Mouse (Mus musculus) retina, adult 2 months (tissue): ENCODE measurements around the gene Plcz1.

ENCODE experiments used
- DNase-seq: peaks from one replicate; pipeline ENCODE4 v3.0.0-alpha.2; 2012; ENCODE audit warnings: low read depth, low spot score

Gene Plcz1

GRCm38 (mm10) chr6:140041357-140041756 is at the start of gene Plcz1:
Gene Plcz1 (minus strand): TSS chr6:140041457.
- no peak for DNase-seq

- no peak for DNase-seq
These were observed 48.6 kb upstream of the Plcz1 start for GRCm38 (mm10) chr6:140089855-140090254.

- DNase-seq: no peak
These were observed 40.5 kb upstream of the Plcz1 start for GRCm38 (mm10) chr6:140081739-140082138.

- no peak for DNase-seq
These were observed 39.7 kb upstream of the Plcz1 start for GRCm38 (mm10) chr6:140080933-140081332.

GRCm38 (mm10) chr6:140069177-140069576 is 27.9 kb upstream of the Plcz1 start:
- no peak for DNase-seq

- no peak for DNase-seq
These were observed 13.1 kb upstream of the Plcz1 start for GRCm38 (mm10) chr6:140054271-140054928.

- DNase-seq: no peak
These were observed 10.2 kb upstream of the Plcz1 start for GRCm38 (mm10) chr6:140051476-140051875.

- no peak for DNase-seq
These were observed 305 bp downstream of the Plcz1 start, which contains the start of gene Capza3 for GRCm38 (mm10) chr6:140040952-140041351. Gene Capza3 (plus strand): TSS chr6:140041252.

GRCm38 (mm10) chr6:140024404-140024803 is 16.9 kb downstream of the Plcz1 start:
- DNase-seq: no peak

GRCm38 (mm10) chr6:140005181-140005580 is 36.1 kb downstream of the Plcz1 start:
- DNase-seq: no peak

- no peak for DNase-seq
These were observed 51.7 kb downstream of the Plcz1 start for GRCm38 (mm10) chr6:139989597-139989996.

GRCm38 (mm10) chr6:139989075-139989474 is 52.2 kb downstream of the Plcz1 start:
- DNase-seq: no peak

GRCm38 (mm10) chr6:139986564-139986963 is 54.7 kb downstream of the Plcz1 start:
- no peak for DNase-seq

- DNase-seq: no peak
These were observed 57.2 kb downstream of the Plcz1 start for GRCm38 (mm10) chr6:139984069-139984468.

GRCm38 (mm10) chr6:139981061-139981460 is 60.2 kb downstream of the Plcz1 start:
- DNase-seq: no peak

- DNase-seq: no peak
These were observed 63.1 kb downstream of the Plcz1 start for GRCm38 (mm10) chr6:139978114-139978513.

- no peak for DNase-seq
These were observed 66.6 kb downstream of the Plcz1 start for GRCm38 (mm10) chr6:139974668-139975067.

GRCm38 (mm10) chr6:139971608-139972298 is 69.5 kb downstream of the Plcz1 start:
- DNase-seq: no peak

GRCm38 (mm10) chr6:139966684-139967083 is 74.6 kb downstream of the Plcz1 start:
- DNase-seq: no peak

- DNase-seq: no peak
These were observed 76.4 kb downstream of the Plcz1 start for GRCm38 (mm10) chr6:139964895-139965294.

- no peak for DNase-seq
These were observed 77.5 kb downstream of the Plcz1 start for GRCm38 (mm10) chr6:139963775-139964174.

GRCm38 (mm10) chr6:139957531-139958241 is 83.6 kb downstream of the Plcz1 start:
- no peak for DNase-seq

GRCm38 (mm10) chr6:139953596-139953995 is 87.7 kb downstream of the Plcz1 start:
- no peak for DNase-seq
